Mouse (Mus musculus): ENCODE measurements around the gene Tesk1.

GRCm38 (mm10) chr4:43414761-43415160 is 27.0 kb upstream of the Tesk1 start:
- TF ChIP-seq EP300 (IDR thresholded peaks at IDR 0.05; ENCODE audit: low read length) (no peak), CTCF (conservative IDR thresholded peaks at IDR 0.05 in 1 of 2, IDR thresholded peaks at IDR 0.05 in 1 of 2; ENCODE audit: low read depth in 2 of 2, low read length in 2 of 2) (no peak), HCFC1 (IDR thresholded peaks at IDR 0.05; ENCODE audit: low read depth, low read length) (no peak), BHLHE40 (IDR thresholded peaks at IDR 0.05; ENCODE audit: low read depth, low read length) (no peak), NRF1 (IDR thresholded peaks at IDR 0.05; ENCODE audit: low read depth, low read length) (no peak), MYC (IDR thresholded peaks at IDR 0.05; ENCODE audit: low read depth, low read length) (no peak), ZNF384 (IDR thresholded peaks at IDR 0.05; ENCODE audit: low read depth, low read length) (no peak), ZMIZ1 (IDR thresholded peaks at IDR 0.05; ENCODE audit: low read depth, low read length) (no peak), KAT2A (IDR thresholded peaks at IDR 0.05; ENCODE audit: insufficient replicate concordance, low read length) (no peak)
